Mouse (Mus musculus) lung, adult 18-20 months (tissue): ENCODE measurements around the gene Ric3.

Source experiments
- DNase-seq, 2 experiments: peaks; one replicate each; pipeline ENCODE4 v3.0.0; 2022; ENCODE audit warnings: mixed read lengths in 2 of 2

The Ric3 gene

DNA sequence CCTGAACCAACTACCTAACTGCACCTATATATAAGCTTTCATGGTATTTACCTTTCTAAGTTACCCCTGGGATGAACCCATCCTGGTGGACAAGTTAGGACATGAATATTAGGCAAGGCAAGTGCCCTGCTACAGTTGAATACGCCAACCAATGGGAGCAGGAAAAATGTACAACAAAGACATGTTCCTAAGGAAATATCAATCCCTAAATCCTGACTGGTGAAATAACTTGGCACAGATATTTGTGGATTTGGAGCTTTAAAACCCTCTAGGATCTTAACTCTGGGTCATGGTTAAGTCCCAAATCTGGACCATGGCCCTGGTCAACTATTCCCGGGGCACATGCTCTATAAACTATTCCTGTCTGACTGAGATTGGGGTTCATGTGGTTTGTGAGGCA lies 37.3 kb downstream of the Ric3 start:
- no peak for DNase-seq

GRCm38 (mm10) chr7:109039445-109039844 lies 43.7 kb downstream of the Ric3 start:
- no peak for DNase-seq

DNA sequence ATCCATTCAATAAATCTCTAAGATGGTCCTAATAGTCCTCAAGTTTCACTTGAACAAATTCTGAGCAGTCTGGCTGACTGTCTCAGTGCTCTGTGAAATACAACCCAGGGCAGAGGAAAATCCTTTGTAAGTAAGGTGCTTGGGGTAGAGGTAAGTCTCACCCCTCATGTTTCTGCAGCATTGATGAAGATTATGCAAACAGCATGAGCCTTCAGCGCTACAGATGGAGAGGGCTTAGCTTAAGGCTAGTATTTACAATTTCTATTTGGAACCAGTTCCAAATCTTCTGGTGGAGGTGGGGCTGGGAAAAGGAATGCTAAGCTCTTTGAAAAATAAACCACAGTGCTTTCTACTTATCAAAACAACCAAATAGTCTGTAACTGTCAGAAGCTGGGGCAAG lies 44.1 kb downstream of the Ric3 start:
- no peak for DNase-seq

- no peak for DNase-seq
These were observed 44.9 kb downstream of the Ric3 start for GRCm38 (mm10) chr7:109038121-109038735.

DNA sequence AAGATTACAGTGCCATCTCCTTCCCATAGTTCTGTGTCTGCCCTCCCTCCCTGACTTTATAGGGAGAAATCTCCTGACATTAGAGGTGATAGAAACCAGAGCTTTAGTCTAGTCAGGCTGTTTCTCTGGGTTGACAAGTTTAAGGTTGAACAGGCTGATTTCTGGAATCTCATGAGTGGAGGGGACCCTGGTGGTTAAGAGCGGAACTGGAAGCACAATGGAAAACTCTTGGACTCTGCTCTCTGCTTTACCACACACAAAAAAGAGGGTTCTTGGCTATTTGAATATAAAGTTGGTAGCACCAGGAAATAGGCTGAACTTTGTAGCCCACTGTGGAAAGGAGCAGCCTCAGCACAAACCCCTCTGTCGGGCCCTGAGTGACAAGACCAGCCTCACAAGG lies 51.1 kb downstream of the Ric3 start:
- no peak for DNase-seq

- no peak for DNase-seq
These were observed 51.8 kb downstream of the Ric3 start for GRCm38 (mm10) chr7:109031331-109031730.

- DNase-seq = no peak
These were observed 53.1 kb downstream of the Ric3 start for GRCm38 (mm10) chr7:109029961-109030465.

DNA sequence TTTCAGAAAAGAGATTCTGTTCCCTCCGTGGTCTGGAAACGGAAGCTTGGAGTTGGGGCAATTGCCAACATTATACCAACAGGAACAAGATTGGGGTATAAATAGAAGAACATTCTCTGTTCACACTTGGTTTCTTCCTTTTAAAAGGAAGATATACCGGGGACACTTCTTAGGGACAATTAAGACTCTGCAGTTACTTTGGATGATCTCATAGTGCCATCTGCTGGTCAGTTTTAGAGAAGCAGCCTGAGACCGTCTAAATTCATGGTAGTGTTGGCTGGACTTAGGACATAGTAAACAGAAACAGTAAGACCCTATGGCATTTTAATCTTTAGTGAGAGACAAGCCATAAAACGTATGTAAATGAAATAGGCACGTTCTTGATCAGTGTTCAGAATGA lies 54.9 kb downstream of the Ric3 start:
- DNase-seq = peak in 1 of 2 experiments; percentile 37

DNA sequence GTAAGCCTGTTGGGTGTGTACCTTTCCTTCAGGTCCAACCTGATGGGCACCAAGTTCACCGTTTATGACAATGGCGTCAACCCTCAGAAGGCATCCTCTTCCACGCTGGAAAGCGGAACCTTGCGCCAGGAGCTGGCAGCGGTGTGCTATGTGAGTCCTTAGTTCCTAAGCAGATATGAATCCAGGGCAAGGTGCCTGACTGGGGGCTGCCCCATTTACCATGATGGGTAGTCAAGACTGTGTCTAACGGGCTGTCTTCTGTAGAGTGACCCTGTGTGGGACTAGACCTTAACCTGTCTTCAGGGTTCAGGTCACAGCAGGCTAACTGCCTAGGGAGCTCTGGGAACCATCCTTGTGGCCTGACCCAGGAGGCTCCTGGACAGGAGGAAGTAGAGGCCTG lies 55.4 kb downstream of the Ric3 start:
- DNase-seq = no peak

- DNase-seq = no peak
These were observed 56.2 kb downstream of the Ric3 start for GRCm38 (mm10) chr7:109026976-109027375.

DNA sequence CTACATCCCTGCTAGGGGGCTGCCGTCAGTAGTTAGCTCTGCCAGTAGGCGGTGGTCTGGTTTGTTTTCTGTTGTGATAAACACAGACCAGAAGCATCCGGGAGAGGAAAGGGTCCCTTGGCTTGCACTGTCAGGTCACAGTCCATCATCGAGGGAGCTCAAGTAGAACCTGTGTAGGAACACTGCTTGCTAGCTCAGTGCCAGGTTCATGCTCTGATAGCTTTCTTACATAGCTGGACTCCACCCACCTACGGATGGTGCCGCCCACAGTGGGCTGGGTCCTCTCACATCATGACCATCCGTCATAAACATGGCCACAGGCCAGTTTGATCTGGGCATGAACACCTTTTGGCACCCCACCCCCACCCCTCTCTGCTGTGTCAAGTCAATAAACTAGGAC lies 57.4 kb downstream of the Ric3 start:
- no peak for DNase-seq

GRCm38 (mm10) chr7:109021428-109021827 lies 61.7 kb downstream of the Ric3 start:
- peak; percentile 58 to 62 for DNase-seq

DNA sequence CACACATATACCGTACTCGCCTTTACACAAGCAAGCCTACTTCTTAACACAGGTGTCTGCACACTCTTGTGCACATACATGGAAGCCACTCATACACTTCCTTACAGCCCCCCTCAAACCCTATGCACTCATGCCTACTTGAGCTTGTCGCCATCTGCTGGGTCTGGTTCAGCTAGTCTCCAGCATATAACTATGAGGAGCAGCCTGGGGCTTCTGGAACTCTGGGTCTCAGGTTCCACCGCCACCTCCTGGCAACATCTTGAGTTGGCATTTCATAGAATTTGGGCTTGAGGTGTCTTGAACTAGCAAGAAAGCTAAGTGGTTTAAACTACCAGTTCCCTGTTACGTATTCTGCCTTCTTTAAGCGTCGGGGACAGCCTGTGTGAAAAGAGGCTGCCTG lies 63.9 kb downstream of the Ric3 start:
- no peak for DNase-seq

- no peak for DNase-seq
These were observed 66.7 kb downstream of the Ric3 start for GRCm38 (mm10) chr7:109016378-109016923.

GRCm38 (mm10) chr7:109014851-109015250 lies 68.3 kb downstream of the Ric3 start:
- no peak for DNase-seq

- DNase-seq = no peak
These were observed 70.0 kb downstream of the Ric3 start for GRCm38 (mm10) chr7:109012998-109013625.

- no peak for DNase-seq
These were observed 70.6 kb downstream of the Ric3 start for GRCm38 (mm10) chr7:109012575-109012974.

DNA sequence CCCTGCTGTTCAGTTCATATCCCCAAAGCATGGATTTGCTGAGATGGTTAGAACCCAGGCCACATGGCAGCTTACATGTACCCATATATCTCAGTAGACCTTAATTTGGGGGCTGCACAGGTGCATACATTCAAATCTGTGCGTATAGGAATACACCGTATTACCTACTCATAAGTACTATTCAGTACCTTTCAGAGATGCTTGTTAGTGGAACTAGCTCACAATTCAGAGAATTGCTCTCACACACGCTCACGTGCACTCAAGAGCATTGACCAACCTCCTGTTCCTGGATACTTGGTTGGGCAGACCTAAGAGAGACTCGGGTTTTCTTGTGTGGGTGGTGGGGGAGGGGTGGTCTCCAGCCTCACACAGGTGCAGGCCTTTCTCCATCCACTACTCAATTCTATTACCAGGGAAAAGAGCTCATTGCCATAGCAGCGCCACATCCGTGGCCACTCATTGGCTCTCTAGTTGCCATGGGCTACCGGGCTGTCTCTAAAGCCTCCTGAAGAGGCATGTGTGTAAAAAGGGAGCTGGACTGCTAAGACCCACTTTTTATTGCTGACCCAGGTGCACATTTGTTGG lies 71.4 kb downstream of the Ric3 start:
- no peak for DNase-seq

DNA sequence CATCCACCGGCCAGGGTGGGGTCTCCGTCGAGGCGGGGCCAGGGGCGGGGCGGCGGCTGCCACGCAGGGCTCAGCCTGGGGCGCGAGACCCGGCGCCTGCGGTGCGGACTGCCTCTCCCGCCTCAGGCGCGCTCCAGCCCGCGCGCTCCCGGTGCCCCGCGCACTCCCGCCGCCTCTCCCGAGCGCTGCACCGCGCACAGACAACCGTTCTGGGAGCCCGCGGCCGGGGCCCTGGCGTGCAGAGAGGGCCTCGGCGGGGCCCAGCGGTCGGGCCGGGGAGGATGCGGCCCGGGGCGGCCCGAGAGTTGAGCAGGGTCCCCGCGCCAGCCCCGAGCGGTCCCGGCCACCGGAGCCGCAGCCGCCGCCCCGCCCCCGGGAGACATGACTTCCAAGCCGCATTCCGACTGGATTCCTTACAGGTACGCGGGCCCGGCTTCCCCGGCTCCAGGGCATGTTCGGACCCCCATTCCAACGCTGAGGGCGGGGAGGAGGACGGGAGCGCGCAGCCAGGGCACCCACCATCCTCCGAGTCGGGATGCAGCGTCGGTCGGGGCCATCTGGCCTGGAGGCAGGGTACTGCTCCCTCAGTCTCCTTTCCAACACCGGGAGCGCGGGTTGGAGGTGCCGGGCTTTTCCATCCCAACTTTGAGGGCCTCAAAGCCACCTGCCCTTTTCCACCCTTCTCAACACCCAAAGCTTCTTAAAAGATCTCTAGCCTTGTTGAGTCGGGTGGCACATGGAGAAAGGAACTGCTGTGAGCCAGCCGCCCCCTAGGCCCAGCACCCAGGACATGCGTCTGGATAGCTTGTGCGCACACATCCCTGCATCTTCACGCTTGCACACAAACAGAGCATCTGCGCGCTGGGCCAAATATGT lies 72.2 kb downstream of the Ric3 start:
- DNase-seq = no peak

DNA sequence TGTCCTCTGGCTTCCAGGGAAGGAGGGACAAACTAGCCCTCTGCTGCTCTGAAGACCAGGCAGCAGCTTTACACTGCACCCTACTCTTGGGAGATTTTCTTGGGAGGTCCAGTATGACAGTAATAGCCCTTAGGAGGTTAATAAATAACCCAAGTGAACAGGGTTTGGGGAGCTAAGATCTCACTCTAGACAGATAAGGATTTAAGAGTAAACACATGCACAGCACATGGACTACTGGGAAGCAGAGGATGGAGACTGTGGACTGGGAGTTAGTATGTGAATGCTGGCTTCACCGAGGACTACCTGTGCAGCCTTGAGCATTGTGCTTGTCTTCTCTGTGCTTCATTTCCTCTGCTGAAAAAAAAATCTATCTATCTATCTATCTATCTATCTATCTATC lies 73.9 kb downstream of the Ric3 start:
- DNase-seq = no peak

DNA sequence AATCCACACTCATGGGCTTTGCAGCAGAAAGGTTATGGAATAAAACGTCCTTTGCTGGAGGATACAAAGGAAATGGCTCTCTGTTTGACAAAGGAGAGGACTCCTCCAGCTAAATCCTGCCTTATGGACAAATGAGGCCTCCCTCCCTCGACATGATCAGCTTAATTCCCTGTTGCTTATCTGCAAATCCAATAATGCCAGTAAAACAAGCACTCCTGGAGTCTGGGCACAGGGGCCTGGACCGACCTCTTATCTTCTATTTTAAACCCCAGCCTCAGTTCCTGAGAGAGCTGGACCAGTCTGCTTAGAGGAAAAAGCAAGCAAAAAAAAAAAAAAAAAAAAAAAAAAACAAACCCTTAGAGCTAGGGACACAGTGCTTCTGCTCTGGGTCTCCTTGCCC lies 79.5 kb downstream of the Ric3 start:
- no peak for DNase-seq

GRCm38 (mm10) chr7:109001971-109002370 lies 81.2 kb downstream of the Ric3 start:
- no peak for DNase-seq

GRCm38 (mm10) chr7:109000315-109000954 lies 82.7 kb downstream of the Ric3 start:
- no peak for DNase-seq
